Mouse (Mus musculus) CH12.LX (cell line): Measurements from ENCODE around the gene Grb2.

Experiments
- CTCF ChIP-seq, 2 experiments: IDR thresholded peaks in 1 of 2; conservative IDR thresholded peaks in 1 of 2; 2 replicates each; pipeline ENCODE4 v1.5.1; 2011 to 2012; ENCODE audit warnings: low read depth in 2 of 2, low read length in 2 of 2, improper control_type of control experiment in 1 of 2, inconsistent platforms in 1 of 2, mild to moderate bottlenecking in 1 of 2, moderate library complexity in 1 of 2
- POLR2A ChIP-seq: IDR thresholded peaks from 2 replicates; pipeline ENCODE4 v1.6.1; 2011; ENCODE audit warnings: low read depth, mild to moderate bottlenecking, improper control_type of control experiment, low read length
- TBP ChIP-seq: conservative IDR thresholded peaks from 2 replicates; pipeline ENCODE4 v1.6.1; 2011; ENCODE audit warnings: low read depth, low read length, improper control_type of control experiment
- USF1 ChIP-seq: IDR thresholded peaks from 2 replicates; pipeline ENCODE4 v1.6.1; 2014; ENCODE audit warnings: low read depth, mild to moderate bottlenecking, inconsistent platforms, low read length, improper control_type of control experiment
- ZC3H11A ChIP-seq: IDR thresholded peaks from 2 replicates; pipeline ENCODE4 v1.6.1; 2012; ENCODE audit warnings: low read depth, mild to moderate bottlenecking, inconsistent platforms, low read length, improper control_type of control experiment

- TF ChIP-seq CTCF (conservative IDR thresholded peaks at IDR 0.05 in 1 of 2, IDR thresholded peaks at IDR 0.05 in 1 of 2; ENCODE audit: low read depth in 2 of 2, low read length in 2 of 2) (no peak), ZC3H11A (no peak), USF1 (no peak), POLR2A (no peak), TBP (no peak)
Measured at GRCm38 (mm10) chr11:115636960-115637359, 71.4 kb downstream of the Grb2 start.
